Mouse (Mus musculus) embryonic facial prominence, embryonic 13.5 days (tissue): ENCODE results near the gene Tnfsfm13. TPM values are rescaled to one million over a fixed set of nuclear protein-coding genes. Genes with fewer than 3 reads are reported as not detected.

ENCODE experiments used
- microRNA counts: library from miRNA; unstranded; fragments of <30 nt; microRNA quantifications from one replicate; lab custom pipeline; 2016
- microRNA-seq: library from miRNA; unstranded; fragments of <30 nt; microRNA quantifications from one replicate; pipeline ENCODE4, GENCODE M21; 2016
- polyA plus RNA-seq: library from polyadenylated mRNA; unstranded; fragments of >200 nt; fragmentation: Nextera tagmentation; extraction: Ambion mirVana; gene quantifications from 2 replicates; pipeline ENCODE4 v1.2.1, GENCODE M21; 2015

The Tnfsfm13 gene
- polyA plus RNA-seq, 1 experiment from 2014 or later, result 2.8 TPM

MicroRNAs within 50 kb of the gene (microRNA counts, 519-probe panel; counts per million panel counts)
- microRNA mmu-miR-1934 (lab: Ali Mortazavi, UCI) (236 counts per million, percentile 44 among the panel's probes with 10 or more counts), microRNA mmu-miR-467f (lab: Ali Mortazavi, UCI) (2,200 counts per million, percentile 55 among the panel's probes with 10 or more counts)

Small RNAs within 50 kb of the gene (microRNA-seq; reads per million reads assigned to microRNA genes)
- 4.4 reads per million, percentile 17 among the genes with 10 or more reads in this experiment for gene Mir1934
- not detected for gene Mir467f

Other genes with a start within 250 kb of the Tnfsfm13 start
- gene Dnah2, start 147.0 kb downstream of the Tnfsfm13 start, polyA plus RNA-seq, result 4.2 and 4.4 TPM in 2 replicates
- 43.4 and 46.3 TPM in 2 replicates for gene Efnb3, start 135.9 kb downstream of the Tnfsfm13 start, polyA plus RNA-seq
- gene Wrap53, start 115.8 kb downstream of the Tnfsfm13 start, polyA plus RNA-seq, result 26.9 TPM in 2 replicates
- gene Trp53, start 115.7 kb downstream of the Tnfsfm13 start, polyA plus RNA-seq, result 160 and 186 TPM in 2 replicates
- 7.9 and 8.3 TPM in 2 replicates for gene Atp1b2, start 90.2 kb downstream of the Tnfsfm13 start, polyA plus RNA-seq
- gene Shbg, start 78.2 kb downstream of the Tnfsfm13 start, polyA plus RNA-seq, result 0.50 TPM in 1 of 2 replicates, not detected in the other
- gene Sat2, start 74.1 kb downstream of the Tnfsfm13 start, polyA plus RNA-seq, result 23.8 and 28.2 TPM in 2 replicates
- 36.6 and 44.1 TPM in 2 replicates for gene Fxr2, start 63.1 kb downstream of the Tnfsfm13 start, polyA plus RNA-seq
- 0.41 and 0.63 TPM in 2 replicates for gene Sox15, start 40.8 kb downstream of the Tnfsfm13 start, polyA plus RNA-seq
- 54.3 and 74.9 TPM in 2 replicates for gene Mpdu1, start 33.5 kb downstream of the Tnfsfm13 start, polyA plus RNA-seq
- 11.4 and 11.9 TPM in 2 replicates for gene Cd68, start 29.9 kb downstream of the Tnfsfm13 start, polyA plus RNA-seq
- 514 and 625 TPM in 2 replicates for gene Eif4a1, start 23.7 kb downstream of the Tnfsfm13 start, polyA plus RNA-seq
- 119 and 122 TPM in 2 replicates for gene Senp3, start 14.0 kb downstream of the Tnfsfm13 start, polyA plus RNA-seq
- 0.21 and 0.39 TPM in 2 replicates for gene Tnfsf13, start 10.3 kb downstream of the Tnfsfm13 start, polyA plus RNA-seq
- 5.7 and 6.4 TPM in 2 replicates for gene Tnfsf12, start 249 bp downstream of the Tnfsfm13 start, polyA plus RNA-seq
- gene Polr2a, start 62.5 kb upstream of the Tnfsfm13 start, polyA plus RNA-seq, result 27.3 and 31.3 TPM in 2 replicates
- not detected in 2 replicates for gene Slc35g3, start 65.9 kb upstream of the Tnfsfm13 start, polyA plus RNA-seq
- 3.5 and 4.8 TPM in 2 replicates for gene Zbtb4, start 69.8 kb upstream of the Tnfsfm13 start, polyA plus RNA-seq
- 5.4 and 5.7 TPM in 2 replicates for gene Chrnb1, start 99.8 kb upstream of the Tnfsfm13 start, polyA plus RNA-seq
- 3.6 TPM in 2 replicates for gene Fgf11, start 105.8 kb upstream of the Tnfsfm13 start, polyA plus RNA-seq
- 4.0 and 4.7 TPM in 2 replicates for gene Tmem102, start 109.5 kb upstream of the Tnfsfm13 start, polyA plus RNA-seq
- gene Gm39566, start 119.2 kb upstream of the Tnfsfm13 start, polyA plus RNA-seq, result not detected in 2 replicates
- gene Spem2, start 122.4 kb upstream of the Tnfsfm13 start, polyA plus RNA-seq, result not detected in 2 replicates
- gene Spem1, start 126.1 kb upstream of the Tnfsfm13 start, polyA plus RNA-seq, result 0.26 TPM in 1 of 2 replicates, not detected in the other
- 14.1 and 15.2 TPM in 2 replicates for gene Nlgn2, start 141.7 kb upstream of the Tnfsfm13 start, polyA plus RNA-seq
- gene Tmem256, start 142.4 kb upstream of the Tnfsfm13 start, polyA plus RNA-seq, result 358 and 423 TPM in 2 replicates
- gene Plscr3, start 150.3 kb upstream of the Tnfsfm13 start, polyA plus RNA-seq, result 145 and 154 TPM in 2 replicates
- gene Tnk1, start 162.6 kb upstream of the Tnfsfm13 start, polyA plus RNA-seq, result 4.9 and 5.3 TPM in 2 replicates
- gene Tmem95, start 181.9 kb upstream of the Tnfsfm13 start, polyA plus RNA-seq, result not detected in 2 replicates
- gene Kctd11, start 185.3 kb upstream of the Tnfsfm13 start, polyA plus RNA-seq, result 3.8 and 4.4 TPM in 2 replicates
- 0.74 and 1.6 TPM in 2 replicates for gene Acap1, start 199.4 kb upstream of the Tnfsfm13 start, polyA plus RNA-seq
- 14.8 and 15.6 TPM in 2 replicates for gene 2810408A11Rik, start 204.9 kb upstream of the Tnfsfm13 start, polyA plus RNA-seq
- gene Neurl4, start 205.0 kb upstream of the Tnfsfm13 start, polyA plus RNA-seq, result 12.3 and 12.6 TPM in 2 replicates
- gene Gps2, start 217.8 kb upstream of the Tnfsfm13 start, polyA plus RNA-seq, result 79.5 and 85.5 TPM in 2 replicates
- gene Eif5a, start 225.9 kb upstream of the Tnfsfm13 start, polyA plus RNA-seq, result 1,558 and 1,689 TPM in 2 replicates
- gene Ybx2, start 239.7 kb upstream of the Tnfsfm13 start, polyA plus RNA-seq, result 7.5 and 10.2 TPM in 2 replicates